Mouse (Mus musculus) E14TG2a.4 (cell line): Measurements from ENCODE around the gene Cbfa2t2.

Experiments
- CTCF ChIP-seq: conservative IDR thresholded peaks from 2 replicates; pipeline ENCODE4 v1.5.1; 2014; ENCODE audit warnings: low read length
- NANOG ChIP-seq: IDR thresholded peaks from 2 replicates; pipeline ENCODE4 v1.6.1; 2014; ENCODE audit warnings: borderline replicate concordance, low read length, mixed read lengths

DNA sequence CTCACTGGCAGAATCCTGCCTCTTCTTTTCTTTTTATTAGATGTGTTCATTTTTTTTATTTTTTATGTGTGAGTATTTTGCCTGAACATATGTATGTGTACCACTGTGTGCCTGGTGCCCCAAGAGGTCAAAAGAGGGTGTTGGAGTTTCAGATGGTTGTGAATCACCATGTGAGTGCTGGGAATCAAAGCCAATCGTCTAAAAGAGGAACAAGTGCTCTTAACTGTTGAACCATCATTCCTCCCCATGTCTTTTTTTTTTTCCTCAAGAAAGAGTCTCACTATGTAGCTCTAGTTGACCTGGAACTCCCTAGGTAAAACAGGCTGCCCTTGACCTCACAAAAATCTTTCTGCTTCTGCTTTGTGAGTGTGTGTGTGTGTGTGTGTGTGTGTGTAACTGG is 34.3 kb upstream of the Cbfa2t2 start:
- TF ChIP-seq CTCF (no peak), NANOG (no peak)
